Mouse (Mus musculus) kidney, adult 11 months (tissue): ENCODE measurements at regions not wholly inside any gene's neighbourhood (a gene's known extent, or its start where the extent isn't known, plus 50 kb on each side); places are given as distances from the start of the nearest gene placed in this dataset.

Source experiments
- DNase-seq: peaks from one replicate; pipeline ENCODE4 v3.0.0; 2022

DNA sequence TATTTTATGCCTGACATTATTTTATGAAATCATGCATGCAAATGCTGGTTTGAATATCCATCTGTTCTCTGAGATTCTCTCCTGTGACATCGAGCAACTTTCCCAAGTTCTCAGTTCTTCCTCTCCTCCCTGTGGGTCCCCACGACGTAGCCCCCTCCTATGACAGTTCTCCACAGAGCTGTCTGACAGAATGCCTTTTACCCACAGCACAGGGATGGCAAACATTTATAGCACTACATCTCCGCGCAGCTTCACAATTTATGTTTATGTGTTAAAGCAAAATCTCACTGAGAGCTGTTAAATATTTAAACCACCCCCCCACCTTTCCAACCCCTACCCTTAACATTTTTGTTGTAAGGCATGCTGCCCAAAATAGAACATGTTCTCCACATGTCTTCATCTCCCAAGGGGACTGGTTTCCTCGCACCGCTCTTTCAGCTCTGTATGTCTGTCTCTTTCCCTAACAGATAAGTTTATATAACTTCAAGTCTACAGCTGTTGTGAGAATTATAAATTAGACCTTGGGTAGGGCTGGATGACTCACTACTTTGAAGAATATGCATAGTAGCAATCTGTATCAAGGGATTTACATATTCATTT is 63.5 kb upstream of the Ndst3 start:
- DNase-seq: no peak

DNA sequence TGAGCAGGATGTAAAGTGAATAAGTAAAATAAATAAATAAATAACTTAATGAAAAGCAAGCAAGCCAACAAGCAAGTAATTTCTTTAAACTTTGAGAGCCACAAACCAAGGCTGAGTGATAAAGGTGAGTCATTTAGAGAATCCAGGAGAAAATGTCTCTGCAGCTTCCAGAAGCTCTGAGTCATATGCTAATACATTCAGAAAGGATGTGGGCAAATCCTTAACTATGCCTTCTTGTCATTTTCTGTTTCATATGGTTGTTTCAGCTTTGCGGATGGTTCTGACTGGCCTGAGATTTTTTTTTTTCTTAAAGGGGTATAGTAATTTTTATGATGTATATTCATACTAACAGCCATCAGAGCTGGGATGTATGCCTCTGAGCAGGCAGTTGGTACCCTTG is 64.3 kb upstream of the Ndst3 start:
- no peak for DNase-seq

DNA sequence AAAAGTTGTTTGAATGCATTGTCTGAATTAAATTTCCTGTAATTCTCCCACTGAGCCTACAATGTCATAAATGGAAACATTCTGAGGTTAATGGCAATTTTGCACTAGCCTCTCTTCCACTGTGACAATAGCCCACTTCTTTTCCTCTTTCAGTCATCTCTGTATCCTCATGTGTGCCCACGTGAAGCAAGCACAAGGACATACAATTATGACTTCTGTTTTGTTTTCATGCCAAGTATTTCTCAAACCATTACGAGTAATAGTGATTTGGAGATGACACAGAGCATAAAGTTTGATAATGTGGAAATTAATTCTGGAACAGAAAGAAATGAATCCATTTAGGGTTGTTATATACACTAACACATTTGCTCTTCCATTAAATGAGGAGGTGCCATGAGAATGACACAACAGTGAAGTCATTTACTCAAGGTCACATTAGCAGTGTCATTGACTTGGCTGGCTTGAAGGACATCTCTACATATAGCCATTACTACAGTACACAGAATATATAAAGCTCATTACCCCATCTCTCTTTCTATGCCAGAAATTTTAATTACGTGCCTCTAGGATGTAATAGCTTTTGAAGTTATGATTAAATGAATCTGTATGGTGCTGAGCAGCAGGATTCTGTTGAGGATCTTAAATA is 75.4 kb upstream of the Ndst3 start:
- DNase-seq: no peak

DNA sequence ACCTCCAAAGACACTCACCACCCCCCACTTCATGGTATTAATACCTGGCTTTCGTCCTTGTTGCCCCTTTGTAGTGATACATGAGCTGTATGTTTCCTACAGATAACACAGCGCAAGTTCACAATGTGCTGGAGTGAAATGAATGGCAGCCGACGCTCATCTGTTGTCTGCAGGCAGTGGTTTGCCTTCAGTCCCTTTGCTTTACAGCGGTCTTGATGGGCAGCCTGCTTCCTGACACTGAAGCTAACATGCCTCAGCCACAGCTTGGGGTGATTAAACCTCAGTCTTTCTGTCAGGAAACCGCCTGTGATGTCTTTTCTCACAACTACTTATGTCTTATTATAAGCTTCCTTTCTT is 75.9 kb upstream of the Ndst3 start:
- no peak for DNase-seq

DNA sequence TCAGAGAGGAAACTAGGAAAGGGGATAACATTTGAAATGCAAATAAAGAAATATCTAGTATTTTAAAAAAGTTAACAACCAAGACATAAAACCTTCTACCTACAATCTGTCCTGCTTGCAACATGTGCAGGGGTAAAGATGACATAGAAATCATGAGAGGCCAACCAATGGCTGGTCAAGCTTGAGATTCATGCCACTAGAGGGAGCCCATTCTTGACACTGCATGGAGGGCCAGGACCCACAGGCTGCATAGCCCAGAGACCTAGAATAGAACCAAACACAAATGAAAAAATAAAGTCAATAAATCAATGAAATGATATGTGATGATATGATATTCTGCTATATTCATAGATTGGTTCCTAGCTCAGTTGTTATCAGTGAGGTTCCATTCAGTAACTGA is 89.9 kb upstream of the Ndst3 start:
- no peak for DNase-seq

DNA sequence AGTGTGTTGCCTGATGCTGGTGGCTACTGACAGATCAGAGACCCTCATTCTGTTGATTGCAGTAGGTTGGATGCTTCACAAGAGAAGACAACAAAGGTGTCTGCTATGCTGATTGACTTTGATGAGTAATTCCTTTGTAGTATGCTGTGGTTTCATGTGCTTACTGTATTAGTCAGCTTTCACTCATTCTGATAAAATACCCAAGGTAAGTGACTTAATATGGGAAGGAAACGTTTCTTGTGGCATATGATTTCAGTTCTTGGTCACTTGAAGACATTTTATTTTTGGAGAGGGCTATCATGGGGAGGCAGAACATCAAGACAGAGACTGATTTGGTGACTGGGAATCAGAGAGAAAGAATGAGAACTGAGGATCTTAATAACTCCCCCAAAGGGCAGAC is 90.9 kb upstream of the Ndst3 start:
- DNase-seq: no peak

DNA sequence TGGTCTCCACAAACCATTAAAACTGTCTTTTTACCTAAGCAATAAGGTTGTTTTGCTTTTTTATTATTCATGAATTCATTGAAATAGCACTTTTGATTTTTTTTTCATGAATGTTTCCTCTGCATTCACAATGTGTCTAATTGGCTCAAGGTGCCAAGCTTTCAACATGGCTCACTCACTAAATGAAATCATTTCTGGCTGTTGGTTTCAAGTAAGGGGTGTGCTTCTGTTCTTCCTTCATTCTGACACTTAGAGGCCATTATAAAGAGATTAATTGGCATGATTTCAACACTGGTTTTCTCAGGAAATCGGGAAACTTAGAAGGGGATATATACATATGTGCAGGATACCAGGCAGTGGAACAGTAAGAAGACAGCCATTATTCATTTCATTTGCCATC is 93.5 kb upstream of the Ndst3 start:
- no peak for DNase-seq

DNA sequence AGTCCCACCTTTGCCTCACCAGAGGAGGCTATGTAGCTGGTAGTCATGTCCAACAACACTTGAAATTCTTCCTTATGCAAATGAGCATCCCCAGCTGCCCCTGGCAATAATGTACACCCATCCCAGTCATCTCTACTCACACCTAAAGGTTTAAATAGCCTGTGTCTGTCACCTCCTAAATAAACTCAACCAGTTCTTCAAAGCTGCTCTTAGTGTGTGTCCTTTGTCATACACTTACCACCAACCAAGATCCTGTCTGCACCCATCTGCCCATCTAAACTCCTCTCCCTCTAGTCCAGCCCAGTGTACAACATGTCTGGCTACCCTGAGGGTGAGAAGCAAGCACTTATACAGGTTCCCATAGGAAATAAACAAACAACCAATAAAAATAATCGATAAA is 103.4 kb upstream of the Ndst3 start:
- DNase-seq: no peak

DNA sequence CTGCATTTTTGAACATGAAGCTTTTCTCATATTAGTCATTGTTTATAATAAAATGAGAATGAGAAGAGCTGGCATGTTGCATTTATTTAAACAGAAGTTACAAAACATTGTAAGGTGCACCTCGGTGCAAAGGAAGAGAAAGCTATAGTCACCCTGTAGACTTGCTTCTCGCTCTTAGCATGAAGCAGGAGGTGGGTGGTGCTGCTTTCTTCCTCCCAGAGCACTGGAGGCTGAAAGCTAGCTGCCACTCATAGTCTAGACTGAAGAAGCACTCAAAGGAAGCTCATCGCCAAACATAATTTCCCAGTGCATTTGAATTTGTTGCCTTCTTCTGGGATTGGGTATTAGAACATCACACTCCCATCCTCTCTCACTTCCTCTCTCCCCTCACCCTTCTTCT is 114.7 kb upstream of the Ndst3 start:
- no peak for DNase-seq

DNA sequence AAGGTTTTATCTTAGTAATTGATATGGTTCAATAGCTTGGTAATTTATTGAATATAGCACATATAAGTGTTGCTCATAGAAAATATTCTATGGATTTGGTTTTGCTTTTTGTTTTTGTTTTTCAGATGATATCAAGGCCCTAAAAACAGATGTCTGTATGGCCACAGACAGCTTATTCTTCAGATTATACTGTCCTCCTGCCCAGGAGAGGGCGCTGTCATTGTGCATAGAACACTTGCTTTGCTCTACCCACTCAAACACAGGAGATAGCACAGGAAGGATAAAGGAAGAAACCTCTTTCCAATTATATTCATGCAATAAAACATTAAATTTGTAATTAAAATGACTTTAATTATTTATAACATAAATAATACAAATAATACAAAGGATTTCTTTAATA is 115.4 kb upstream of the Ndst3 start:
- no peak for DNase-seq

DNA sequence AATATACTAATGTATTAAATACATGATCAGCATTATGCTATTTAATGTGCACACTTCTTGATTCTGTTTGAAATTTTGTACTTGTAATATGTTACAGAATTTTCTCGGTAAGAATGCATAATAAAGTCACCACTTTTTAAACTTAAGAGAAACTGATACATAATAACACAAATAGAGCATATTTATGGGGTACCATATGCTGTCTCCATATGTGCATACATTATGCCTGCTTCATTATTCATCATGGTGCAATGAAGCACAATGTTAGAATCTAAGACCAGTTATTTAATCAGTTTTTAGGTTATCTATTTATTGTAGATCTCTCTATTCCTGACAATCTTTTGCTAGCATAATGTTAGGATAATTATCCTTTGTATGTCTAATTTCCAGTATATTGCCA is 115.9 kb upstream of the Ndst3 start:
- no peak for DNase-seq

DNA sequence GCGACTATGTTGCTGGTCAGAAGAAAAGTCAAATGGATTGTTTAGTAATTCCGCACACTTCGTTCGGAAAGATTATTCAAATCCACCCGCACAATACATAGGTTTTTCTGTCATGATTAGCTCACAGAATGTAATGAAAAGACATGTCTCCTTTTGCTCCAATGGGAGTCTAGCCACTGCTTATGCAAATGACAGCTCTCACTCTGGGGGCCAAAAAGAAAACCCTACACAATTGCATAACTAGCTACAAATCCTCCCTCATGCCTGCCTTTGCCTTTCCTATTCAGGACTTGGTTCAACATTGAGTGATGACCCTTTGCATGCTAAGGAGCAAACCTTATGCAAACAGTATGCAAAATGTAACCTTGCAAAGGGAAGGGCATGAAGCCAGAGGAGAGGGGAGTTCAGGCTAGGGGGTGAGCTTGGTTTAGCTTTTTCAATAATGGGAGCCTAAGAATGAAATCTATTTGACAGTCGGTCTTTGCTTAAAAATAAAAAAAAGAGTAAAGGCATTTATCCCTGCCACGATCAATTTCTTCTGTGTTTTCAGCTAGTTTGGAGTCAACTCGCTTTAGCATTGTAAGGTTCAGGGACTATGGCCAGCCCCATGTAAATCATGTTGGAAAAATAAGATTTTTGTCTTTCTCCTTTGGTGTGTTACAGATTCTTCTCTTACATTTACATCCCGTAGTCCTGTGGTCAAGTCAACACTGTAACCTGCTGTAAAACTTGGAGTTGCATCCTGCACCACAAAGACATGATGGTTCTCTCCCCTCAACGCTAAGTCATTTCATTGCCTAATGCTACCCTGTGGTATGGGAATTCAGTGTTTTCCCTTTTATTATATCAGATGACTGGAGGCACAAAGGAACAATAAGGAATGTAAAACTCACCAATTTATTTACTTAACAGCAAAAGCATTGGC is 119.6 kb upstream of the Ndst3 start:
- no peak for DNase-seq

DNA sequence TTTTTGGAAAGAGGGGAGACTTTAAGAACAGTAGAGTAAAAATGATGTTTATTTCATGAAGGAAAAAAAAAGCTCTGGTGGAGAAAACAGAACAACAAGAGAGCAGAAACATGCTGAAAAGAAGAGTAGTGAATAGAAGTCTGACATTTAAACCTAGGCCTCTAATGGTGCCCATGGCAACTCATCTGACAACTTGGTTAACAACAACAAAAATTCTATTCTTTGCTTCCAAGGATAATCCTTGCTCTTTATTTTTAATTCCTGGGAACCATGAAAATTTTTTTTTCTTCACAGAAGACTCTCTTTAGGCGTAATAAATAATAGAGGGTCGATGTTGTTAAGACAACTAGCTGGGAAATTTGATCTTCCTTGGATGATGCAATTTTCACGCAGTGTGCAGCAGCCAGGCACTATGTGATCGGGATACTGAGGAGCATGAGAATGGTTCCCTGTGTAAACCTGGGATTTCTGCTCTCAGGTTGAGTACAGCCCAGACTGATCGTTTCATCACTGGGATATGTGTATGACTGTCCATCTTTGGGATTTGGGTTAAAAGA is 120.4 kb upstream of the Ndst3 start:
- no peak for DNase-seq

DNA sequence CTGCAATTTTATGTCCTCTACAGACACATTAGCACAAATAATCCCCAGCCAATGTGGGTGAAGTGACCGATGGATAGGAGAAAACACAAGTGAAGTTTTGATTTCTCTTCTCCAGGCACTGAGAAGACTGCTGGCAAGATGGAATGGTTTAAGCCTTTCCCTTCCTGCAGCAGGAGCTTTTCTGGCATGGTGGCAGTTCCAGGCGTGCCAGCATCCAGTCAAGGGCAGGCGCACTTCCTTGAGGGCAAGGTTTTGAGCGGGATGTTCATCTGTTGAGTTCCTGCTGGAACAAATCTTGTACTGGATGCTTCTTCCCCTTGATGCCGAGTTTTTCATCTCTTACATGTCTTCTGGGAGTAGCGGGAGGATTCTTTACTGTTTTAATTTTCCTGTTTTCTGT is 138.1 kb upstream of the Ndst3 start:
- DNase-seq: no peak

DNA sequence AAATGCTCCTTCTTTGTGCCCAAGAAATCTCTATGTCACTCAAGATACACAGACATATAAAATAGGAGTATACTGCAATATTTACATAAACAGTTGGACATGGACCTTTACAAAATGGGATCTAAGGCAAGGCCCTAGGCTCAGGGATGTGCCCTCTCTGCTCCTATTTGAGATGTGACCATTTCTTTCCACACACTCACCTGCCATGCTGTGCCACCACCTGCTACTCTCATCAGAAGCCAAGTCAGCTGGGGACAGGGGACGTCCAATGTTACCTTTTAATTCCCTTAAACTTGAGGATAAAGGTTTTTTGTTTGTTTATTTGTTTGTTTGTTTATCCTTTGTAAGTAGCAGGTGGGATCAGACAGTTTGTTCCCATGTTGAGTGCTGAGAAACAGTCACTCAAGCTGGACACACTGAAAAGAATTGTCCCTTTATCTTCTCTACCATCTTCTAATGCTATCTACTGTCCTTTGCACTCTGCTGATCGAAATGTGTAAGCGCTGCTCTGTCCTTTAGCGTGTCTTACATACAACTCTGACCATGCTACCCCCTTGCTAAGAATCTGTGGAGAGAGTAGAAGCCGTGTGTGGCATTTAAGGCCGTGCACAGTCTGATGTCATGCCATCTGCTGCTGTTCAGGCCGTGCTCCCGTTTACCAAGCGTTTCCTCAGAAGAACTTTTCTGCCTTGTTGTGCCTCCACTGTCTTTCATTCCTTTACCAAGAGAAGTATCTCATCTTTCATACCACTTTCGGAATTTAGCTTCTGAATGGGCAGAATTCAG is 147.9 kb upstream of the Ndst3 start:
- no peak for DNase-seq

DNA sequence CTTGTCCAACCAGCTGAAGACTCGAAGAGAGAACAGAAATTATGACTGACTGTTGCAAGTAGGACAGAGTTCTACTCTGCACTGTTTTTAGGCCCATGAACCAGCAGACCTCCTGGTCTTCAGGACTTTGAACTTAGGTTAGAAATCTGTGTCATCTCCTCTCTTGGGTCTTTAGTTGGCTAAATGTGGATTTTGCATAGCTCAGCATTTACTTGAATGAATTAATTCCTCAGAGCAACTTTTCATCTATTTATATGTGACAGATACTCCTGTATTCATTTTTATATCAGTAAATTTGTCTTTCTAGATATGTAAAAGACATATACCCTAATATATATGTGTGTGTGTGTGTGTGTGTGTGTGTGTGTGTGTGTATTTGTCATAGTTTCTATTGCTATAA is 155.9 kb upstream of the Ndst3 start:
- DNase-seq: no peak

DNA sequence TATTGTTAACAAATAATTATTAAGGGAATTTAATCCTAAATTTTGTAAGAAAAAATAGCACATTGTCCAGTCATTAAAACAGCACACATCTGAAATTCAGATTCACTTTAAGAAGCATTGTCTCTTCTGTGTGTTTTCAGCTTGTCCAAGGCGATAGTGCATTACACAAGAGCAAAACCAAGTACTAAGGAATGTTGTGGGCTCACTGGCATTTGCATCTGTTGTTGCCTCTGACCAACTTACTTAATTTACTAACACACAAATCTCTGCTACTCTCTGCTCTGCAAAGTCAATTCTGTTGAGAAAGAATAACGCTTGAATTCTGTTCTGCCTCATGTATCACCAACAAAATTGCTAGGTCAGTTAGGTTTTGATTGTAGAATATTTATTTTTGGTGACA is 158.0 kb upstream of the Ndst3 start:
- DNase-seq: no peak

DNA sequence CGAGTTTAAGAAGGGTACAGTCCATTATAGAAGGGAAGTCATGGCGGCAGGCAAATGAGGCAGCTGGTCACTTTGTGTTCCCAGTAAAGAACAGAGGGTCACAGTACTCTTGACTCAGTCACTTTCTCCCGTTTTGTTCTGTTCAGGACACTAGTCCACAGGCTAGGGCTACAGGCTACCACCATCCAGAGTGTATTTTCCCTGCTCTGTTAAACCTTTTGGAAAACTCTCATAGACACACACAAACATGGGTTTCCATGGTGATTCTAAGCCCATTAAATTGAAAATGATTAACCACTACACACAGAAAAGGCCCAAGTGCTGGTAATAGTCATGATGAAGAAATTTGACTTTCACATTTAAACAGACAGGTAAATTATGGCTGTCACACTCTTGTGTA is 162.2 kb upstream of the Ndst3 start:
- no peak for DNase-seq

DNA sequence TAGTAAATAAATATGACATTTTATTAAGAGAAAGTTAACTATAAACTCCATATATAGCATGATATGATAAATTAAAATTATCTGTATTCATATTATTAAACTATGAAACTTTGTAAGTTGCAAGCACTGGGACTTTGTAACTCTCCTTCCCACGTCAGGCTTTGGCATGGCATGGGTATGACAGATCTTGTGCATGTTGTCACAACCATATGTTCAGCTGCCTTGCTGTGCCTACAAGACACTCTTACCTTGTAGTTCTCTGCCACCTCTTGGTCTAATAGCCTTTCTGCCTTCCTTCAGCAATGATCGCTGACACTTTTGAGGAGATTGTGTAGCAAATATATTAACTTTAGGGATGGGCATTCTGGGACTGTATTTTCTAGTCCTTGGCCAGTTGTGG is 183.1 kb upstream of the Ndst3 start:
- DNase-seq: no peak

DNA sequence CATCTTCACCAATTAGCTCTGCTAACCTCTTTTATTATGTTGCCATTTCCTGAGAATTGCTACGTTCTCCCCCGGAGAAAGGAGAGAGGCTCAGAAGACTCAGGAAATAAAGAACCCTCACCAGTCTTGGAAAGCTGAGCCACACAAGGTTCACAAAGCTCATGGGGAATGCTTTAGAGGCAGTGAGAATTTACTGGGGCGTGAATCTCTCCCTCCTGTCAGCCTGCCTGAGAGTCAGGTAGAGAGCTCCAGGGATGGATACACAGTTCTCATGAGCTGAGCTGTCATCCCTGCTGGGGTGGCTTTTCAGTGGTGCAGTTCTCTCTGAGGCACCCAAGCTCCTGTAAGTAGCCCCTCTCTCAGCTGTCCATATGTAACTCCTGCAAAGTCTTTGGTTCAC is 203.0 kb upstream of the Ndst3 start:
- DNase-seq: no peak

DNA sequence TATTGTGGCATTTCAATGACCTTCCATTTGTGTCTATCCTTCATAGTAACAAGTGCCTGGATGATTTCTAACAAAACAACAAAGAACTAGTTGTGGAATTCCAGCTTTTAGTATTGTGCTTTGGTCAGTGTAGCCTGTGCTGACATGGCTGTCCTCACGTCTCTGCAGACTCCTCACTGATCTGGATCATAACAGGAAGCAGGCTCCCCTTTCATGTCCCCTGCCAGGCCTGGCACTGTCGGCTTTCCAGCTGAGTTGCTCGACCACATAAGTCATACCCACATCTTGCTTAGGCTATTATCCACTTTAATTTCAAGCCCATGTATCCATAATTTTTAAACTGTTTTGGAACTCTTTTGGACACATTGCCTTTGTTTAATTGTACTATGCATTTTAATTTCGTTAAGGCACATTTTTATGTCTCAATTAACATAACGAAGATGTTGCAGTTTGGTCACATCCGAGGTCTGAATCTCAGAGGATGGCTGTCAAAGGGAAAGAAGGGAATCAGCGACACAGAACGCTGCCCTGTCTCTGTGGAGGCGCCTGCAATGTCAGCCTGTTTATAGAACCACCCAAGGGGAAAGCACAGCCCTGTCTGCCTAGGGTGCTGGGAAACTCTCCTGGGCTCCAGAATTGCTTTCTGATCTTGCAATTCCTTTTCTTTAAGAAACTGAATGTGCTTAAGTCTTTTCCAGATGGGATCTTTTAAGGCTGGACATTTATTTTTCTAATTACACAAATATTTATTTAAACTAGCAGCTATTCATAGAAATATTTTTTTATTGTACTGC is 215.5 kb upstream of the Ndst3 start:
- DNase-seq: no peak

DNA sequence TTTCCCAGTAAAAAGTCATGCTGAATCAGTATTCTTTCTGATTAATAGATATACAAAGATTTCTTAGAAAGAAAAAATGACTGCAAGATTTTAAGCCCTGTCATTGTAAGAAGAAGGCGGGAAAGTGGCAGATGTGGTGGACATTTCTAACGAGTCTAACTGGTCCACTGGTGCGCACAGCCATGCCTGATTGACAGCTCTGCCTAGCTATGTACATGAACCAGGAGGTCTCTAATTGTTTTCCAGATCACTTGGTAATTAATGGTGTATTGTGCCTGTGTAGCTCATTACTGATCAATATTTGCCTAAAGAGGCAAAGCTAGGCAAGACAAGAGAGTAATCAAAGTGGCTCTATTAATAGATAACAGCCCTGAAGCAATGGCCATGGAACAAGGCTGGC is 227.5 kb upstream of the Ndst3 start:
- no peak for DNase-seq
